Mouse (Mus musculus): ENCODE measurements around the gene Hpdl.

- no peak for TF ChIP-seq CTCF (conservative IDR thresholded peaks at IDR 0.05 in 1 of 2, IDR thresholded peaks at IDR 0.05 in 1 of 2; ENCODE audit: low read depth in 2 of 2, low read length in 2 of 2)
- no peak for TF ChIP-seq USF1 (IDR thresholded peaks at IDR 0.05; ENCODE audit: low read depth, low read length)
- TF ChIP-seq KAT2A (IDR thresholded peaks at IDR 0.05; ENCODE audit: insufficient replicate concordance, low read length) = no peak
- no peak for TF ChIP-seq BHLHE40 (IDR thresholded peaks at IDR 0.05; ENCODE audit: low read depth, low read length)
- no peak for TF ChIP-seq JUND (conservative IDR thresholded peaks at IDR 0.05; ENCODE audit: low read depth, low read length)
- no peak for TF ChIP-seq MAX (IDR thresholded peaks at IDR 0.05; ENCODE audit: low read length)
- TF ChIP-seq MAZ (IDR thresholded peaks at IDR 0.05; ENCODE audit: low read depth, low read length) = no peak
- no peak for TF ChIP-seq SIN3A (IDR thresholded peaks at IDR 0.05; ENCODE audit: low read length)
- TF ChIP-seq CHD2 (IDR thresholded peaks at IDR 0.05; ENCODE audit: low read length) = no peak
- no peak for TF ChIP-seq RAD21 (IDR thresholded peaks at IDR 0.05; ENCODE audit: low read depth, low read length)
- no peak for TF ChIP-seq USF2 (conservative IDR thresholded peaks at IDR 0.05; ENCODE audit: low read depth, low read length)
Observed at GRCm38 (mm10) chr4:116782171-116782570, 39.3 kb downstream of the Hpdl start.
